Mouse (Mus musculus) lung, postnatal 0 days (tissue): ENCODE measurements around the gene Hand1. TPM values are rescaled to one million over a fixed set of nuclear protein-coding genes. Genes with fewer than 3 reads are reported as not detected.
A peak's percentile ranks its signal among the peaks of the same experiment; 100 is the strongest.

Source experiments
- ATAC-seq: fragments of 200-750 bp; cut with Nextera tagmentation; 2 replicates; pipeline ENCODE4 v1.8.0; 2017; ENCODE audit warnings: moderate library complexity
- DNase-seq: peaks from one replicate; pipeline ENCODE4 v3.0.0-alpha.2; 2016; ENCODE audit warnings: low spot score
- H3K27ac ChIP-seq: fragments of 300-500 bp; sonication (generic); 2 replicates; pipeline ENCODE4 v1.5.1; 2014; ENCODE audit warnings: antibody characterized with exemption, mild to moderate bottlenecking, low read length, mixed read lengths
- H3K27me3 ChIP-seq: fragments of 300-500 bp; sonication (generic); replicated peaks from 2 replicates; pipeline ENCODE4 v1.6.1; 2014; ENCODE audit warnings: low read length, mixed read lengths; ENCODE audit not compliant: insufficient read depth
- H3K36me3 ChIP-seq: fragments of 300-500 bp; sonication (generic); 2 replicates; pipeline ENCODE4 v1.6.1; 2014; ENCODE audit warnings: low read length, mixed read lengths; ENCODE audit not compliant: insufficient read depth
- H3K4me1 ChIP-seq: fragments of 300-500 bp; sonication (generic); 2 replicates; pipeline ENCODE4 v1.6.1; 2014; ENCODE audit warnings: antibody characterized with exemption, low read depth, low read length, mixed read lengths; ENCODE audit not compliant: insufficient read depth
- H3K4me2 ChIP-seq: fragments of 300-500 bp; sonication (generic); replicated peaks from 2 replicates; pipeline ENCODE4 v1.6.1; 2014; ENCODE audit warnings: low read depth, mild to moderate bottlenecking, low read length, moderate library complexity, mixed read lengths
- H3K4me3 ChIP-seq: fragments of 300-500 bp; sonication (generic); 2 replicates; pipeline ENCODE4 v1.5.1; 2014; ENCODE audit warnings: low read depth, low read length
- H3K9ac ChIP-seq: fragments of 300-500 bp; sonication (generic); replicated peaks from 2 replicates; pipeline ENCODE4 v1.6.1; 2014; ENCODE audit warnings: low read depth, mild to moderate bottlenecking
- H3K9me3 ChIP-seq: fragments of 300-500 bp; sonication (generic); 2 replicates; pipeline ENCODE4 v1.6.1; 2016; ENCODE audit warnings: low read length, mixed read lengths
- CTCF ChIP-seq: IDR thresholded peaks from 2 replicates; pipeline ENCODE4 v1.5.1; 2016; ENCODE audit warnings: antibody characterized with exemption, mild to moderate bottlenecking
- EP300 ChIP-seq: IDR thresholded peaks from 2 replicates; pipeline ENCODE4 v1.6.1; 2016; ENCODE audit warnings: antibody characterized with exemption, mild to moderate bottlenecking, control low read depth
- WGBS: fragments of 180-500 bp; shearing (Covaris S2); extraction: QIAGEN DNeasy Blood & Tissue Kit; methylation state at CpG from one replicate; pipeline ENCODE4 v1.1.7; 2014; 5-methylcytosine and 5-hydroxymethylcytosine counted together
- polyA plus RNA-seq: library from polyadenylated mRNA; unstranded; fragments of >200 nt; fragmentation: Nextera tagmentation; extraction: Ambion mirVana; gene quantifications from 2 replicates; pipeline ENCODE4 v1.2.1, GENCODE M21; 2015

Hand1 gene
- not detected in 2 replicates for polyA plus RNA-seq

GRCm38 (mm10) chr11:57832552-57833201 lies at the start of gene Hand1:
Gene Hand1 (minus strand): TSS chr11:57832818.
- WGBS, result 18% methylated on average over 23 of the region's 23 CpGs
- no peak for TF ChIP-seq CTCF
- no peak for TF ChIP-seq EP300
- H3K27me3 ChIP-seq, result peaks cover 91% of the 10 kb centered on the region
- H3K4me2 ChIP-seq, result no peak within 1 kb of the TSS
- H3K27ac ChIP-seq, result no peak within 1 kb of the TSS
- H3K36me3 ChIP-seq, result no peaks in the 10 kb centered on the region
- DNase-seq (no peak), ATAC-seq (no peak)
- no peak within 1 kb of the TSS for H3K4me3 ChIP-seq
- H3K4me1 ChIP-seq, result peaks cover 6% of the 10 kb centered on the region; the same call in 1 of the 2 replicates
- H3K9ac ChIP-seq, result no peak within 1 kb of the TSS
- H3K9me3 ChIP-seq, result no peaks in the 10 kb centered on the region

- WGBS, result 63% methylated on average over 2 of the region's 2 CpGs
- H3K4me2 ChIP-seq, result no peak overlapping the region
- no peaks in the 10 kb centered on the region for H3K4me1 ChIP-seq
- no peaks in the 10 kb centered on the region for H3K36me3 ChIP-seq
- H3K9ac ChIP-seq, result no peak overlapping the region
- H3K27ac ChIP-seq, result no peak overlapping the region
- TF ChIP-seq EP300 (no peak), CTCF (no peak)
- DNase-seq (no peak), ATAC-seq (no peak)
- no peaks in the 10 kb centered on the region for H3K27me3 ChIP-seq
- H3K4me3 ChIP-seq, result no peak overlapping the region
- no peaks in the 10 kb centered on the region for H3K9me3 ChIP-seq
Measured at GRCm38 (mm10) chr11:57876157-57876556, 43.5 kb upstream of the Hand1 start.

GRCm38 (mm10) chr11:57873014-57873413 lies 40.4 kb upstream of the Hand1 start:
- DNase-seq (no peak), ATAC-seq (no peak)
- Histone ChIP-seq H3K27ac (no peak overlapping the region), H3K9me3 (no peaks in the 10 kb centered on the region), H3K4me3 (no peak overlapping the region), H3K4me1 (no peaks in the 10 kb centered on the region), H3K36me3 (no peaks in the 10 kb centered on the region), H3K9ac (no peak overlapping the region), H3K27me3 (no peaks in the 10 kb centered on the region), H3K4me2 (no peak overlapping the region)
- no peak for TF ChIP-seq EP300
- TF ChIP-seq CTCF, result no peak
- 48% methylated on average over 3 of the region's 3 CpGs for WGBS

GRCm38 (mm10) chr11:57868753-57869460 lies 36.3 kb upstream of the Hand1 start:
- TF ChIP-seq EP300 (no peak), CTCF (peak; percentile 68)
- no peak for ATAC-seq
- 50% methylated on average over 9 of the region's 9 CpGs for WGBS
- Histone ChIP-seq H3K9me3 (no peaks in the 10 kb centered on the region), H3K4me3 (no peak overlapping the region), H3K4me1 (0 out of 2 replicates have a peak, but pooled peaks cover 3% of the 10 kb centered on the region), H3K4me2 (no peak overlapping the region), H3K9ac (no peak overlapping the region), H3K36me3 (no peaks in the 10 kb centered on the region), H3K27ac (no peak overlapping the region), H3K27me3 (no peaks in the 10 kb centered on the region)
- no peak for DNase-seq

GRCm38 (mm10) chr11:57866466-57866865 lies 33.8 kb upstream of the Hand1 start:
- Histone ChIP-seq H3K9ac (no peak overlapping the region), H3K27ac (no peak overlapping the region), H3K36me3 (no peaks in the 10 kb centered on the region), H3K9me3 (no peaks in the 10 kb centered on the region), H3K27me3 (no peaks in the 10 kb centered on the region), H3K4me1 (0 out of 2 replicates have a peak, but pooled peaks cover 3% of the 10 kb centered on the region), H3K4me3 (no peak overlapping the region), H3K4me2 (no peak overlapping the region)
- 36% methylated on average over 7 of the region's 7 CpGs for WGBS
- DNase-seq (no peak), ATAC-seq (no peak)
- TF ChIP-seq CTCF (no peak), EP300 (no peak)

GRCm38 (mm10) chr11:57864577-57864976 lies 32.0 kb upstream of the Hand1 start:
- H3K4me2 ChIP-seq, result no peak overlapping the region
- DNase-seq, result no peak
- no peaks in the 10 kb centered on the region for H3K27me3 ChIP-seq
- H3K4me1 ChIP-seq, result 0 out of 2 replicates have a peak, but pooled peaks cover 3% of the 10 kb centered on the region
- ATAC-seq, result no peak
- no peak overlapping the region for H3K9ac ChIP-seq
- H3K36me3 ChIP-seq, result no peaks in the 10 kb centered on the region
- no peak overlapping the region for H3K27ac ChIP-seq
- TF ChIP-seq EP300, result no peak
- no peak for TF ChIP-seq CTCF
- no peaks in the 10 kb centered on the region for H3K9me3 ChIP-seq
- H3K4me3 ChIP-seq, result no peak overlapping the region
- 11% methylated on average over 8 of the region's 8 CpGs for WGBS
